Mouse (Mus musculus) heart, adult 18-20 months (tissue): ENCODE measurements around the gene Hnmt. TPM values are rescaled to one million over a fixed set of nuclear protein-coding genes. Genes with fewer than 3 reads are reported as not detected.

ENCODE experiments used
- total RNA-seq, 2 experiments: library from RNA; stranded (reverse); gene quantifications; 2 replicates each; pipeline ENCODE4 v1.2.3; 2021

Gene Hnmt
- total RNA-seq, 2 experiments from 2014 or later: 16.3 to 22.0 TPM

Other genes starting within 250 kb of the Hnmt start
- gene Tbpl2, start 47.2 kb upstream of the Hnmt start, total RNA-seq: not detected
- gene Il1f8, start 103.8 kb upstream of the Hnmt start, total RNA-seq: not detected
- gene Il1f9, start 137.1 kb upstream of the Hnmt start, total RNA-seq: under 1 TPM in 1 of 2 experiments, not detected in 1; 0.15 TPM
- gene Il1f6, start 166.0 kb upstream of the Hnmt start, total RNA-seq: not detected
- gene Il1f5, start 227.6 kb upstream of the Hnmt start, total RNA-seq: not detected
- not detected for gene Il1f10, start 241.8 kb upstream of the Hnmt start, total RNA-seq